Mouse (Mus musculus) megakaryocyte progenitor cell, adult 5-6 weeks (primary cell): ENCODE measurements around the gene Apoc4. TPM values are rescaled to one million over a fixed set of nuclear protein-coding genes. Genes with fewer than 3 reads are reported as not detected.
A peak's percentile ranks its signal among the peaks of the same experiment; 100 is the strongest.

Experiments used
- ATAC-seq: replicated peaks from 2 replicates; pipeline ENCODE4 v1.8.0; 2016; ENCODE audit warnings: mild to moderate bottlenecking, moderate TSS enrichment, inconsistent platforms; ENCODE audit not compliant: poor library complexity
- total RNA-seq, 2 experiments: library from RNA; stranded (forward) in 1 of 2; stranded (reverse) in 1 of 2; fragments of 157-497, 149-512 nt in 1 of 2; fragments of 200-1000 nt in 1 of 2; gene quantifications; 2 replicates each; pipeline versions ENCODE4 v1.2.3 to v1.2.4; 2015 to 2017

Apoc4 gene
- total RNA-seq (2015) (not detected in 2 replicates), total RNA-seq (2017) (not detected in 2 replicates)

DNA sequence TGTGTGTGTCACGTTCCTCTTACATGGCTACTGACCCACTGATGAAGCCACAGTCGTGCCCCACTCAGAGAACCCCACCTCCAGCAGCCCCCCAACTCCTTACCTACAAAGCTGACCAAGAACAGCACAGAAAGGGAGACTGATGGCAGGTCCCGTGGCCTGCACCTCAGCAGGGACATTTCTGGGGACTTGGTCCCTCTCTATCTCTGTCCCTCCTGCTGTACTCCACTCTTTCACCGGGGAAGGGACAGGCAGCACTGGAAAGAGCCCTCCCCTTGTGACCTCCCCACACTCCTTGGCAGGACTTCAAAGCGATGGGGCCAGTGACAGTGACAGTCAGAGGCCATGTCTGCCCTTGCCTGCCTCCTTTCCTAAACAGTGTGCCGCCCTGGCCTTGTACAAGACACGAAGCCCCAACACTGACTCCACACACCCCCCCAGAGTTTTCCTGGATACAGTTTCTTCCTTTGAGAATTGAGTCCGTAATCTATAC, at the start of gene Apoc4, which contains the start of gene Gm44805:
Gene Apoc4, minus strand, starts transcription at position 278 of the 493 bp plus-strand sequence.
Gene Gm44805, minus strand, starts transcription at position 222 of the 493 bp plus-strand sequence.
- ATAC-seq, result no peak

DNA sequence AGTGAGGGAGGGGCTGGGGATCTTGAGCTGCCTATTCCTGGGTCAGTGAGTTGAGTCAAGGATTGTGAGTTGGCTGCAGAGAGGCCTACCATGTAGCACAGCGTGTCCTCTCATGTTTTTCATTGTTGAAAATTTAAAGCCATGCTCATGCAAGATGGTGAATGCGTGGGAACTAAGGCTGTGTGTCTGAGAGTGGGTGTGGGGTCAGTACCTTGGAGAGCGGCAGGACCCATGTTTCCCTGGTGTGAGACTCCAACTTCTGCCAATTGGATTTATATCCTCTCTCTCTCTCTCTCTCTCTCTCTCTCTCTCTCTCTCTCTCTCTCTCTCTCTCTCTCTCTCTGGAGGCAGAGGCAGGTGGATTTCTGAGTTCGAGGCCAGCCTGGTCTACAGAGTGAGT, 45.3 kb upstream of the Apoc4 start:
- ATAC-seq, result peak; percentile 64

- no peak for ATAC-seq
Observed at GRCm38 (mm10) chr7:19724167-19724566, 42.9 kb upstream of the Apoc4 start.

DNA sequence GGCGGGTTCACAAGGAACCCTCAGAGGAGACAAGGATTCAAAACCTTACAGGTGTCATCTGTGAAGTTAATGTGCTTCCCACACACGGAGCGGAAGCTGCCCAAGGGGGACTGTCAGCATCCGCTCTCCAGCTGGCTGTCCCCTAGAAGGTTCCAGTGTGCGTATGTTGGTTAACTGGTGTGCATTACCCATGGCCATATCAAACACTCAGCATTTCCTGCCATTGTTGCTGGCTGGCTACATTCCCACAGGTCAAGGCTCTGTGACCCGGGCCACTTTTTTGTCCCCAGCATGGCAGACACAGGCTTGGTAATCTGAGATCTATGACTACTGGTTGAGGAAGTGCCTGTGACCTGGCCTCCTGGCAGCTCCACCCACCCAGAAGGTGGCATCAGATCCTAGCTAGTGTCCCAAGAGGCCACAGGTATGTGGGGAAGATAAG, 41.5 kb upstream of the Apoc4 start:
- ATAC-seq, result peak; percentile 37

GRCm38 (mm10) chr7:19719200-19719599, 37.9 kb upstream of the Apoc4 start:
- no peak for ATAC-seq

GRCm38 (mm10) chr7:19718297-19718952, 37.1 kb upstream of the Apoc4 start:
- no peak for ATAC-seq

- no peak for ATAC-seq
Observed at GRCm38 (mm10) chr7:19717346-19717745, 36.1 kb upstream of the Apoc4 start.

GRCm38 (mm10) chr7:19716822-19717221, 35.5 kb upstream of the Apoc4 start:
- no peak for ATAC-seq

GRCm38 (mm10) chr7:19716055-19716682, 34.9 kb upstream of the Apoc4 start:
- ATAC-seq, result peak; percentile 1; the same call in 1 of the 2 replicates

DNA sequence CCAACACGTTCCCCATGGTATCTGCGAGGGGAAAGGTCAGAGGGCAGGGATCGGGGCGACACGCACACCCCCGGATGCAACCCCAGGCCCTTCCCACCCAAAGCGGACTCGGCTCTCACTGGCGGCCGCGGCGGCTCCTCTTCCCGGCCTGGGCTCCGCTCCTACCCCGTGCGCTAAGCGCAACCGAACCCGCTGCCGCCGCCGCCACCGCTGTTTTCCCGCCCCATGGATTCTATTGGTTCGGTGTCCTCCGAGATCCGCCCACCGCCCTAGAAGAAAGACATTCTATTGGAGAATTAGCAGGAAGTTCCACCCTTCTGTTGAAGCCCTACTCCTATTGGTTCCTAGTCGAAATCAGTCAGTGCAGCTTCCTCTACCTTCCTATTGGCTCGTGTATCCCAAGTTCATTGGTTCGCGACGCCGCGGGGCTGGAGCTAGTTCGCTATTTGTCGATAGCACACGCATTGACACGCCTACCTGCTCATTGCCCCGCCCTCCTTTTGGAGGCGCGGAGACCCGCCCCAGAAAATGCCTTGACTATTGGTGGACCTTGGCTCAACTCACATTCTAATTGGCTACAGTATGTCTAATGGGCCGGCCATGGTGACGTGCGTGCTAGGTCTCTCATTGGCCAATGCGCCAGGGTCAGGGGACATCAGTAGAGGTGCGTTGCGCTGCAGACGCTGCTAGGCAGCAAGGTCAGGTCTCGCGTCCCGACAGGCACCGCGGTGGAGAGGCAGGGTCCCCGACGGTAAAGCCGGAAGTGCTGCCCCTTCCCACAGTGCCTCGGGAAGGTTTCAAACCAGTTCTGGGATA, 34.2 kb upstream of the Apoc4 start, which contains the start of gene Tomm40:
Gene Tomm40, minus strand, starts transcription at position 200 of the 816 bp plus-strand sequence.
- peak; percentile 81 for ATAC-seq

GRCm38 (mm10) chr7:19714836-19715235, 33.6 kb upstream of the Apoc4 start:
- no peak for ATAC-seq

DNA sequence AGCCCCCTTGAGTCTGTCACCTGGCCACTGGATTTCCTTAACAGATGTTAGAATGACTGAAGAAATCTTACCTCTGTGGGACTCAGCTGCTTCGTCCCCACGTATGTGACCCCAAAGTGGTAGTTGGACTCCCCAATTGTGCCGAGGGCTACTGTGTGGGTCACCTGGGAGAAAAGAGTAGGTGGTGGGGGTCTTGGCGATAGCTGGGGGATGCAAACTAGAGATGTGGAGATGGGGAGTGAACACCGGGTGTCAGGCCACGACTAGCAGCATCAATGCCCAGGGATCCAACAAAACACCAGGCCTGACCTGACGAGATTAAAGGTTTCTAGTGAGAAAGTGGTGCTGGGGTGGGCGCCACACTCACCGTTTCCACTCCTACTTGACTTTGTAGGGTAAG, 32.3 kb upstream of the Apoc4 start:
- no peak for ATAC-seq

DNA sequence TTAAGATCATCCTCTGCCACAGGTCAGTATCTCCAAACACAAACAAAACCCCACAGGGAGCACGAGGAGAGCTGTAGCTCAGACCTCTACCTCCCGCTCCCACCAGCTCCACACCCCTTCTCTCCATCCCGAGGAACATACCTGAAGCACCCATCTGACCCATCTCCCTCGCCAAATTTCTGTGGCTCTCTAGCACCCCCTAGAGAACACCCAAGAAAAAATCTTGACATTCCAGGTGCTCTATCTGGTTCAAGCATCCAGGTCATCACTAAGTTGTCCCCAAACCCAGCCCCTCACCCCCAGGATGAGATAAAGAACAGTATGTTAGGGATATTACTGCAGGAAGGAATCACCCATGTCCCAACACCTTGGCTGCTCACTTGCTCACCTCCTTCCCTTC, 31.9 kb upstream of the Apoc4 start:
- no peak for ATAC-seq

- ATAC-seq, result no peak
Observed at GRCm38 (mm10) chr7:19712414-19712813, 31.1 kb upstream of the Apoc4 start.

GRCm38 (mm10) chr7:19710650-19711049, 29.4 kb upstream of the Apoc4 start:
- ATAC-seq, result no peak

GRCm38 (mm10) chr7:19705271-19705670, 24.0 kb upstream of the Apoc4 start:
- ATAC-seq, result no peak

GRCm38 (mm10) chr7:19704475-19704874, 23.2 kb upstream of the Apoc4 start:
- no peak for ATAC-seq

DNA sequence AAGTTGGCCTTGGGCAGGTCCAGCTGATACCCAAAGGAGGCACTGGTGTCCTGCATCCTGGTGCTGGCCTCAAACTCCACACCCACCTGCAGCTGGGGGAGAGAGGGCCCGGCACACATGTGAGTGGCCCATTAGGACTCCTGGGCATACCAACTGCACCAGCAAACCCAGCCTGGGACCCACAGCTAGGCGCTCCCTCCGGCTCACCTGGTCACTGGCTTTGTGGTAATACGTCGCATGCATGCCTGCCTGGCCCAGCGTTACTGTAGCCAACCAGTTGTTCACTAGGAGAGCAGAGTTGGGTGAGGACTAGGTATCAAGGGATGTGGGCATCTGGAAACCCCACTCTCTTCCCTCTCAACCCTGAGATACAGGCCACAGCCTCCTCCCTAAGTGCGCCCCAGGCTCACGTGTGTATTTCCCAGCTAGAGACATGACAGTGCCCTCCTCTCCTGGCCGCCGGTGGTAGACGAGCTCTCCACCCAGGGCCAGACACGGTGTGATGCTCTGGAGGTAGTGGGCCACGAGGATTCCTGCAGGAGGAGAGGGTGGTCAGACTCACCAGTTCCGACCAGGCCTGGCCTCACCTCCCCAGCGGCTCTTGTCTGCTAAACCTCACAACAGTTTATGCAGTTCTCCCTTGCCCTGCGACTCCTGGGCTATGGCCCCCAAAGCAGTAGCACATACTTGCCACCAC, 21.7 kb upstream of the Apoc4 start:
- ATAC-seq, result no peak

DNA sequence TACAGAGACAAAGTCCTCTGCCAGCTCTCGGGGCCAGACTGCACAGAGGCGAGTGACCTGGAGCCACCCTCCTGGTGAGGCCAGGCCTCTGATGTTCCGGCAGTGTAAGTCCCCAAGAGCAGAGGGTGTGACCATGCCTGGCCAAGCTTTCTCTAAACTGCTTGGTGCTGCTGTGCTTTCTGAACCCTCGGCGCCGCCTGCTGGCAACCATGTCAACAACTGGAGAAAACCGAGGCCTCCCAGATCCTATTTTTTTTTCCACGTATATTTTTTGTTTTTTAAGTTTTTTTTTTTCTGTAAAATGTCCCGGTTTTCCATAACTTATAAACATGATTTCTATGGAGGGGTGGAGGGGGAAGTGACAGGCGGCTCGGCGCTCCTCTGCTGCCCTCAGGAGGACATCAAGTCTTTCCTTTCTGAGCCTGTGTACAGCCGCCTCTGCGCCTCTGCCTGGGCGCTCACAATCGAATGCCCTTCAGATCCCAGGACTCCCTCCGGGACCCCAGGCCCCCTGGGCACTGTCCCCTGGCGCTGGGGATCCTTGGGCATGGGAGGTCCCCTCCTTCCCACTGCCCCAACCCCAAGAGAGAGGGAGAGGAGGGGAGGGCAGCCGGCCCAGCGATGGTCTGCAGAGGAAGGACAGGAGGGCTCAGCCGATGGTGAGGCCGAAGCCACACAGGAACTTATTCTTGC, 19.9 kb upstream of the Apoc4 start:
- peak; percentile 43 for ATAC-seq
